Mouse (Mus musculus) layer of hippocampus, adult 9-11 months (tissue): ENCODE data around the gene Gdf9.
"Not testable (repeated sequence)": the region's sequence is repeated elsewhere in the genome, so short reads cannot be mapped to it uniquely, and the experiment has no call there.

Source experiments
- DNase-seq: peaks from one replicate; pipeline ENCODE4 v3.0.0; 2022

The Gdf9 gene

GRCm38 (mm10) chr11:53430670-53431346 is at the start of gene Gdf9, which contains the start of gene Uqcrq:
TSS of gene Gdf9 (plus strand) at chr11:53431023.
TSS of gene Uqcrq (minus strand) at chr11:53430831.
- peak; percentile 100 for DNase-seq

- DNase-seq: no peak
These were observed 46.9 kb upstream of the Gdf9 start for GRCm38 (mm10) chr11:53383758-53384428.

- DNase-seq: no peak
These were observed 37.0 kb upstream of the Gdf9 start for GRCm38 (mm10) chr11:53393856-53394255.

- no peak for DNase-seq
These were observed 27.2 kb upstream of the Gdf9 start for GRCm38 (mm10) chr11:53403638-53404037.

- no peak for DNase-seq
These were observed 19.1 kb upstream of the Gdf9 start for GRCm38 (mm10) chr11:53411738-53412137.

GRCm38 (mm10) chr11:53413871-53414270 is 17.0 kb upstream of the Gdf9 start:
- DNase-seq: no peak

- DNase-seq: no peak
These were observed 12.8 kb upstream of the Gdf9 start for GRCm38 (mm10) chr11:53418048-53418447.

GRCm38 (mm10) chr11:53423036-53423435 is 7.8 kb upstream of the Gdf9 start, which contains the start of gene Leap2:
TSS of gene Leap2 (minus strand) at chr11:53423170.
- no peak for DNase-seq

GRCm38 (mm10) chr11:53424826-53425225 is 6.0 kb upstream of the Gdf9 start:
- no peak for DNase-seq

GRCm38 (mm10) chr11:53425251-53425650 is 5.6 kb upstream of the Gdf9 start:
- DNase-seq: no peak

GRCm38 (mm10) chr11:53425711-53426255 is 5.0 kb upstream of the Gdf9 start:
- no peak for DNase-seq

GRCm38 (mm10) chr11:53426914-53427313 is 3.9 kb upstream of the Gdf9 start:
- DNase-seq: not testable (repeated sequence)

GRCm38 (mm10) chr11:53427993-53428715 is 2.7 kb upstream of the Gdf9 start:
- DNase-seq: no peak

GRCm38 (mm10) chr11:53428716-53429057 is 2.1 kb upstream of the Gdf9 start:
- DNase-seq: no peak

GRCm38 (mm10) chr11:53429182-53429581 is 1.6 kb upstream of the Gdf9 start:
- no peak for DNase-seq

- DNase-seq: no peak
These were observed 538 bp upstream of the Gdf9 start for GRCm38 (mm10) chr11:53430300-53430669.

- no peak for DNase-seq
These were observed 679 bp downstream of the Gdf9 start for GRCm38 (mm10) chr11:53431347-53432056.

- DNase-seq: no peak
These were observed 2.2 kb downstream of the Gdf9 start for GRCm38 (mm10) chr11:53433057-53433456.

GRCm38 (mm10) chr11:53435504-53435903 is 4.7 kb downstream of the Gdf9 start:
- DNase-seq: no peak

GRCm38 (mm10) chr11:53436338-53436737 is 5.5 kb downstream of the Gdf9 start:
- no peak for DNase-seq

- no peak for DNase-seq
These were observed 11.1 kb downstream of the Gdf9 start for GRCm38 (mm10) chr11:53441921-53442320.

- no peak for DNase-seq
These were observed 13.0 kb downstream of the Gdf9 start for GRCm38 (mm10) chr11:53443861-53444260.

- no peak for DNase-seq
These were observed 14.7 kb downstream of the Gdf9 start for GRCm38 (mm10) chr11:53445562-53445961.
